Mouse (Mus musculus) liver, adult 2 months (tissue): ENCODE measurements at regions not wholly inside any gene's neighbourhood (a gene's known extent, or its start where the extent isn't known, plus 50 kb on each side); places are given as distances from the start of the nearest gene placed in this dataset.

ENCODE experiments used
- CTCF ChIP-seq: fragments of 200-500 bp; IDR thresholded peaks from 2 replicates; pipeline ENCODE4 v1.5.1; 2011; ENCODE audit warnings: low read depth, low read length, control low read depth
- POLR2A ChIP-seq: fragments of 200-500 bp; IDR thresholded peaks from 2 replicates; pipeline ENCODE4 v1.6.1; 2011; ENCODE audit warnings: low read length, control low read depth; ENCODE audit not compliant: insufficient read depth; ENCODE audit errors: extremely low read depth

DNA sequence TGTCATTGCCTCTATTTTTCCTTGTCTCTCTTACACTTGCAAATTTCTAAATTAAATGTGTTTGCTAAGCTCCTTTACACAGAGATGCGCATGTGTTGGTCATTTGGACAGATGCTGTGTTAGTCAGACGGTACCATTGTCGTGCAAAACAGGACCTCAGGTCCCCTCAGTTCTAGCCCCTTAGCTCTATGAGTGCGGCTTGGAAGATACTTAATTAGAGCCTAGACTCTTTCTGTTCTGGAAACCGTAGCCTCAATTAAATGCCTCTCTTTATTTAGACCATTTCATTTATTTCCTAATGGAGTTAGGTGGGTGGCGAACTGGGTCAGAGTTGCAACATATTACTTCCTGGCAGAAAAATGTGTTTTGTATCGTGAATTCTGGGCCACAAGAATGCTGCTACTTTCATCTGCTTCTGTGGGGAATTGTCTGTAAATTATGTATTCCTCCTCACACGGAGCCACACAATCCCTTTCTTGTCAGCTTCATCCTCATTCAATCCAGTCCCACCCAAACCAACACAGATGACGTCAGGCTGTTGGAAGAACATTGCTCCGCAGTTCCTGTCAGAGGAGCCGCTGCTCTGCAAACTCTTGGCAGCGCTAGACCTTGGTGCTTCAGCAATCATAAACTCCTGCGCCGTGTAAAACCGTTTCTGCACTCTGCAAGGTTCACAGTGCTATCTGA lies 345.4 kb upstream of the Nova1 start:
- no peak for TF ChIP-seq POLR2A
- TF ChIP-seq CTCF: no peak
